Comparison of ENCODE assay signal across 15 mouse cellular contexts in genomic region chr5:36434398-36434967, GRCm38 (mm10). TPM values are rescaled to one million over a fixed set of nuclear protein-coding genes. Genes with fewer than 3 reads are reported as not detected.
DNase-seq lines count a peak whose midpoint lies in the region; ATAC-seq and TF ChIP-seq lines count a peak whose summit lies in the region.
"Had no signal": no experiment of that assay in that cellular context is flagged by ENCODE, and none has a peak within 500 bp of the region (broad histone marks: within the 10 kb centered on the region; RNA-seq: fewer than 3 reads in every experiment).

No protein-coding gene starts in this region.

- no peak for TF ChIP-seq CTCF in layer of hippocampus, adult 2 months (conservative IDR thresholded peaks at IDR 0.05)

- no peaks in the 10 kb centered on the region for H3K27me3 ChIP-seq in embryonic facial prominence, embryonic 13.5 days
- no peaks in the 10 kb centered on the region for H3K27me3 ChIP-seq in hindbrain, embryonic 12.5 days
- H3K27me3 ChIP-seq in midbrain, embryonic 15.5 days (replicated peaks): no peaks in the 10 kb centered on the region
- H3K27me3 ChIP-seq: liver, embryonic 13.5 days had no signal

- no peaks in the 10 kb centered on the region for H3K36me3 ChIP-seq in embryonic facial prominence, embryonic 13.5 days
- H3K36me3 ChIP-seq in hindbrain, embryonic 12.5 days: no peaks in the 10 kb centered on the region
- H3K36me3 ChIP-seq in midbrain, embryonic 15.5 days (replicated peaks): no peaks in the 10 kb centered on the region
- H3K36me3 ChIP-seq: heart, embryonic 13.5 days; liver, embryonic 13.5 days had no signal

- H3K9ac ChIP-seq in embryonic facial prominence, embryonic 13.5 days: peak overlapping the region; percentile 32; the same call in 1 of the 2 replicates
- H3K9ac ChIP-seq in hindbrain, embryonic 12.5 days: no peak overlapping the region
- H3K9ac ChIP-seq in midbrain, embryonic 15.5 days: no peak overlapping the region
- H3K9ac ChIP-seq: heart, embryonic 13.5 days; liver, embryonic 13.5 days had no signal

- H3K27ac ChIP-seq in layer of hippocampus, adult 2 months: peak overlapping the region; percentile 43; the same call in 1 of the 2 replicates
- peak overlapping the region; percentile 55; the same call in 1 of the 2 replicates for H3K27ac ChIP-seq in embryonic facial prominence, embryonic 13.5 days
- peak overlapping the region; percentile 85 for H3K27ac ChIP-seq in hindbrain, embryonic 12.5 days
- peak overlapping the region; percentile 76 for H3K27ac ChIP-seq in midbrain, embryonic 15.5 days
- H3K27ac ChIP-seq: heart, embryonic 13.5 days; liver, embryonic 13.5 days had no signal

- H3K4me2 ChIP-seq in embryonic facial prominence, embryonic 13.5 days: no peak overlapping the region
- peak overlapping the region; percentile 24; the same call in 1 of the 2 replicates for H3K4me2 ChIP-seq in hindbrain, embryonic 12.5 days (replicated peaks)
- H3K4me2 ChIP-seq in midbrain, embryonic 15.5 days: no peak overlapping the region
- H3K4me2 ChIP-seq: heart, embryonic 13.5 days; liver, embryonic 13.5 days had no signal

- no peak for DNase-seq in layer of hippocampus, adult 2 months (ENCODE audit: low spot score in 2 of 2)
- no peak for DNase-seq in layer of hippocampus, postnatal 10 days (ENCODE audit: low spot score in 2 of 2)
- DNase-seq in right cerebral cortex, postnatal 4 days: no peak
- DNase-seq in layer of hippocampus, adult 9-11 months: no peak
- DNase-seq: cerebellum, adult 11-12 months; kidney, adult 18-20 months; kidney, postnatal 25 days; left cerebral cortex, postnatal 4 days; liver, embryonic 13.5 days; lung, postnatal 36 days had no signal

- peaks cover 25% of the 10 kb centered on the region for H3K4me1 ChIP-seq in embryonic facial prominence, embryonic 13.5 days
- peaks cover 26% of the 10 kb centered on the region for H3K4me1 ChIP-seq in hindbrain, embryonic 12.5 days
- H3K4me1 ChIP-seq in midbrain, embryonic 15.5 days: peaks cover 14% of the 10 kb centered on the region
- H3K4me1 ChIP-seq: heart, embryonic 13.5 days; liver, embryonic 13.5 days had no signal

- H3K4me3 ChIP-seq in layer of hippocampus, adult 2 months: no peak overlapping the region
- H3K4me3 ChIP-seq in embryonic facial prominence, embryonic 13.5 days: no peak overlapping the region
- H3K4me3 ChIP-seq in hindbrain, embryonic 12.5 days: no peak overlapping the region
- H3K4me3 ChIP-seq in midbrain, embryonic 15.5 days: no peak overlapping the region
- H3K4me3 ChIP-seq: heart, embryonic 13.5 days; liver, embryonic 13.5 days had no signal

- no peaks in the 10 kb centered on the region for H3K9me3 ChIP-seq in embryonic facial prominence, embryonic 13.5 days
- no peaks in the 10 kb centered on the region for H3K9me3 ChIP-seq in hindbrain, embryonic 12.5 days (replicated peaks)
- no peaks in the 10 kb centered on the region for H3K9me3 ChIP-seq in midbrain, embryonic 15.5 days
- H3K9me3 ChIP-seq: heart, embryonic 13.5 days; liver, embryonic 13.5 days had no signal

- ATAC-seq in embryonic facial prominence, embryonic 13.5 days (ENCODE audit: insufficient number of reproducible peaks, insufficient read depth, low FRiP score, low TSS enrichment, low read depth): no peak
- peak; percentile 86 for ATAC-seq in hindbrain, embryonic 12.5 days (ENCODE audit: low FRiP score)
- ATAC-seq in midbrain, embryonic 15.5 days (replicated peaks): peak; percentile 76

- 39% methylated on average over 9 of the region's 9 CpGs for WGBS in embryonic facial prominence, embryonic 13.5 days
- 45% methylated on average over 9 of the region's 9 CpGs for WGBS in hindbrain, embryonic 12.5 days
- WGBS in midbrain, embryonic 15.5 days: 45% methylated on average over 9 of the region's 9 CpGs

RNA-seq across cellular contexts. Expression of gene Grpel1, which starts 30.3 kb away (rescaled TPM):
- total RNA-seq in layer of hippocampus, adult 2 months (2021): 10 to 100 TPM; 24.0 to 24.5 TPM
- 10 to 100 TPM; 21.7 to 22.4 TPM for total RNA-seq in layer of hippocampus, postnatal 10 days (2021)
- polyA plus RNA-seq in embryonic facial prominence, embryonic 13.5 days (2015; fragmentation: Nextera tagmentation; extraction: Ambion mirVana): 46.1 and 47.8 TPM in 2 replicates
- polyA plus RNA-seq in hindbrain, embryonic 12.5 days (2016; fragmentation: Nextera tagmentation; extraction: Ambion mirVana): 42.3 and 43.6 TPM in 2 replicates
- 41.0 and 43.0 TPM in 2 replicates for polyA plus RNA-seq in midbrain, embryonic 15.5 days (2015; fragmentation: Nextera tagmentation; extraction: Ambion mirVana)

RNA-seq across cellular contexts. Expression of gene Sorcs2, which starts 36.5 kb away (rescaled TPM):
- 10 to 100 TPM; 49.2 to 54.8 TPM for total RNA-seq in layer of hippocampus, adult 2 months (2021)
- total RNA-seq in layer of hippocampus, postnatal 10 days (2021): 10 to 100 TPM; 56.9 to 60.9 TPM
- 13.1 and 14.8 TPM in 2 replicates for polyA plus RNA-seq in embryonic facial prominence, embryonic 13.5 days (2015; fragmentation: Nextera tagmentation; extraction: Ambion mirVana)
- polyA plus RNA-seq in hindbrain, embryonic 12.5 days (2016; fragmentation: Nextera tagmentation; extraction: Ambion mirVana): 17.2 and 17.5 TPM in 2 replicates
- polyA plus RNA-seq in midbrain, embryonic 15.5 days (2015; fragmentation: Nextera tagmentation; extraction: Ambion mirVana): 21.9 and 22.0 TPM in 2 replicates
- total RNA-seq: common myeloid progenitor, adult 5-6 weeks had no signal

RNA-seq across cellular contexts. Expression of gene Tada2b, which starts 49.6 kb away (rescaled TPM):
- total RNA-seq in layer of hippocampus, adult 2 months (2021): 10 to 100 TPM; 36.9 to 37.2 TPM
- total RNA-seq in layer of hippocampus, postnatal 10 days (2021): 10 to 100 TPM; 33.6 to 35.1 TPM
- polyA plus RNA-seq in embryonic facial prominence, embryonic 13.5 days (2015; fragmentation: Nextera tagmentation; extraction: Ambion mirVana): 2.1 TPM in 2 replicates
- 2.5 and 2.7 TPM in 2 replicates for polyA plus RNA-seq in hindbrain, embryonic 12.5 days (2016; fragmentation: Nextera tagmentation; extraction: Ambion mirVana)
- 3.2 and 3.3 TPM in 2 replicates for polyA plus RNA-seq in midbrain, embryonic 15.5 days (2015; fragmentation: Nextera tagmentation; extraction: Ambion mirVana)

RNA-seq across cellular contexts. Expression of gene Ccdc96, which starts 49.9 kb away (rescaled TPM):
- 1 to 10 TPM in 1 of 2 experiments, under 1 TPM in 1; 0.91 to 1.3 TPM for total RNA-seq in layer of hippocampus, adult 2 months (2021)
- 1 to 10 TPM; 2.1 to 2.3 TPM for total RNA-seq in layer of hippocampus, postnatal 10 days (2021)
- 0.40 and 0.49 TPM in 2 replicates for polyA plus RNA-seq in embryonic facial prominence, embryonic 13.5 days (2015; fragmentation: Nextera tagmentation; extraction: Ambion mirVana)
- 4.7 and 5.0 TPM in 2 replicates for polyA plus RNA-seq in hindbrain, embryonic 12.5 days (2016; fragmentation: Nextera tagmentation; extraction: Ambion mirVana)
- polyA plus RNA-seq in midbrain, embryonic 15.5 days (2015; fragmentation: Nextera tagmentation; extraction: Ambion mirVana): 3.5 TPM in 2 replicates
